Mouse (Mus musculus) midbrain, embryonic 13.5 days (tissue): ENCODE data around the gene Tmem189. TPM values are rescaled to one million over a fixed set of nuclear protein-coding genes. Genes with fewer than 3 reads are reported as not detected.

Experiments used
- ATAC-seq: fragments of 200-750 bp; cut with Nextera tagmentation; 2 replicates; pipeline ENCODE4 v1.8.0; 2017; ENCODE audit warnings: mild to moderate bottlenecking, moderate TSS enrichment, moderate library complexity
- H3K27ac ChIP-seq: fragments of 300-500 bp; sonication (generic); 2 replicates; pipeline ENCODE4 v1.5.1; 2015; ENCODE audit warnings: inconsistent platforms, mild to moderate bottlenecking, moderate library complexity
- H3K27me3 ChIP-seq: fragments of 300-500 bp; sonication (generic); 2 replicates; pipeline ENCODE4 v1.6.1; 2015; ENCODE audit warnings: mild to moderate bottlenecking, inconsistent platforms
- H3K36me3 ChIP-seq: fragments of 300-500 bp; sonication (generic); 2 replicates; pipeline ENCODE4 v1.6.1; 2015; ENCODE audit warnings: mild to moderate bottlenecking, inconsistent platforms
- H3K4me1 ChIP-seq: fragments of 300-500 bp; sonication (generic); replicated peaks from 2 replicates; pipeline ENCODE4 v1.6.1; 2015; ENCODE audit warnings: inconsistent platforms
- H3K4me2 ChIP-seq: fragments of 300-500 bp; sonication (generic); replicated peaks from 2 replicates; pipeline ENCODE4 v1.6.1; 2015; ENCODE audit warnings: moderate library complexity, mild to moderate bottlenecking, inconsistent platforms
- H3K4me3 ChIP-seq: fragments of 300-500 bp; sonication (generic); replicated peaks from 2 replicates; pipeline ENCODE4 v1.5.1; 2015; ENCODE audit warnings: mild to moderate bottlenecking, inconsistent platforms
- H3K9ac ChIP-seq: fragments of 300-500 bp; sonication (generic); replicated peaks from 2 replicates; pipeline ENCODE4 v1.6.1; 2015; ENCODE audit warnings: mild to moderate bottlenecking, inconsistent platforms
- H3K9me3 ChIP-seq: fragments of 300-500 bp; sonication (generic); 2 replicates; pipeline ENCODE4 v1.6.1; 2016; ENCODE audit warnings: mild to moderate bottlenecking, inconsistent platforms
- WGBS: fragments of 180-500 bp; shearing (Covaris S2); methylation state at CpG from one replicate; pipeline ENCODE4 v1.1.7; 2015; 5-methylcytosine and 5-hydroxymethylcytosine counted together
- polyA plus RNA-seq: library from polyadenylated mRNA; unstranded; fragments of >200 nt; fragmentation: Nextera tagmentation; extraction: Ambion mirVana; gene quantifications from 2 replicates; pipeline ENCODE4 v1.2.1, GENCODE M21; 2015

Tmem189 gene
- polyA plus RNA-seq, 1 experiment from 2014 or later = 28.0 TPM

DNA sequence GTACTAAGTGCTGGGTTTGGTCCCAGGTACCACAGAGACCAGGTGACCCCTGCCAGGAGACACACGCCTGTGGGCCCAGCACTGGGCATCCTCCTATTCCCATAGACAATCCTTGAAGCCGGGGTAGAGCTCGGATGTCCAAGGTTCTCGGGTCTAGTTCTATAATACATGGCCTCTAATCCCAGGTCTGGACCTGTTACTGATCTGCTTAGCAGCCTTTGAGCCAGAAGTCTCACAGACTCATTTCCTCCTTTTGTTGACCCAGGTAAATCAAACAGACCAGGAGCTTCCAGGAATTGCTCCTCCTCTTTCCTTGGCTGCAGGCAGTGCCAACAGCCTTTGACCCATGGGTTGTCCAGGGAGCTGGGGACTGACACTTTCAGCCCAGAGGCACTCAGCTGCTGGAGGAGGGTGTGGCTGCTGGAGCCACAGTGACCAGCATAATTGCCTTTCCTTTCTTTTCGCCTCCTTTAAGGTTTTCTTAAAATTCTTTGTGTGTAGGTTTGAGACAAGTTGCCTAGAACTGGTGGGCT is 18.5 kb downstream of the Tmem189 start:
- 88% methylated on average over 5 of the region's 5 CpGs for WGBS
- H3K27me3 ChIP-seq = no peaks in the 10 kb centered on the region

DNA sequence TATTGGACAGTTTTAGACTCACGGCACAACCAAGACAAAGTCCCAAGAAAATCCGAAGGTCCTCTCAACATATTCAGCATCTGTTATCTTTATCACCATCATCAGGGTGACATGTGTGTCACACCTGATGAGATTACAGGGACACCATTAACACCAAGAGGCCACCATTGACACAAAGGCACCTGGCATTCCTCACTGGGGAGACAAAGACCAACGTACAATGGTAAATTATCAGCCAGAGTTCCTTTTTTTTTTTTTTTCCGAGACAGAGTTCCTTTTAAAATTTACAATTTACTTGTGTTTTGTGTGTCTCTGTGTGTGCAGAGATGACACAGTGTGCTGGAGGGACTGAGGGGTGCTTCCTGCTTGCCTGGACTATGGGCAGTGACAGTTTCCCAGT is 20.2 kb downstream of the Tmem189 start:
- Histone ChIP-seq H3K4me2 (no peak overlapping the region), H3K4me1 (peaks cover 9% of the 10 kb centered on the region), H3K36me3 (no peaks in the 10 kb centered on the region), H3K9me3 (no peaks in the 10 kb centered on the region), H3K9ac (no peak overlapping the region), H3K4me3 (no peak overlapping the region), H3K27me3 (no peaks in the 10 kb centered on the region), H3K27ac (no peak overlapping the region)
- WGBS = 76% methylated on average over 4 of the region's 4 CpGs
- no peak for ATAC-seq

More for the DNA sequence above, 18.5 kb downstream of the Tmem189 start:
- Histone ChIP-seq H3K9ac (no peak overlapping the region), H3K27ac (no peak overlapping the region), H3K4me1 (peaks cover 9% of the 10 kb centered on the region), H3K36me3 (no peaks in the 10 kb centered on the region), H3K9me3 (no peaks in the 10 kb centered on the region), H3K4me3 (no peak overlapping the region), H3K4me2 (no peak overlapping the region)
- no peak for ATAC-seq

DNA sequence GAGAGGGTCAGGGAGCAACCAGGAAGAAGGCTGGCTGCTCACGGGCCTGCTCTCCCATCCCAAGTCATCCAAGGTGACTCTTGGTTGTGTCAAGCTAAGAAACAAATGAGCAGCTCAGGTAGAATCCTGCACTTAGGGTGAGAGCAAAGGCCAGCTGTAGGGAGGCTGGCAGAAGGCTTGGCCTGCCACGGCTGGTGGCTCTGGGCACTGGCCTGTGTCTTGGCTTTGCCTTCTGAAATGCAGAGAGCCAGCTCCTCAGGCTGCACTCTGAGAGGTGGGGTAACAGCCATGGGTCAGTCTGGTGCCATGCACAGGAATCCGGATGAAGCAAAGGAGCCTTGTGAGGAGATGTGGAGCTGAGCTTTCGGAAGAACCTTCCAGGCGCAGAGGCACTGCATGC is 21.2 kb downstream of the Tmem189 start:
- H3K4me2 ChIP-seq = no peak overlapping the region
- H3K27me3 ChIP-seq = peaks cover under 1% of the 10 kb centered on the region; the same call in 1 of the 2 replicates
- H3K9ac ChIP-seq = no peak overlapping the region
- no peak overlapping the region for H3K4me3 ChIP-seq
- no peaks in the 10 kb centered on the region for H3K36me3 ChIP-seq
- WGBS = 90% methylated on average over 5 of the region's 5 CpGs
- no peak overlapping the region for H3K27ac ChIP-seq
- H3K4me1 ChIP-seq = peaks cover 9% of the 10 kb centered on the region
- no peak for ATAC-seq
- no peaks in the 10 kb centered on the region for H3K9me3 ChIP-seq

DNA sequence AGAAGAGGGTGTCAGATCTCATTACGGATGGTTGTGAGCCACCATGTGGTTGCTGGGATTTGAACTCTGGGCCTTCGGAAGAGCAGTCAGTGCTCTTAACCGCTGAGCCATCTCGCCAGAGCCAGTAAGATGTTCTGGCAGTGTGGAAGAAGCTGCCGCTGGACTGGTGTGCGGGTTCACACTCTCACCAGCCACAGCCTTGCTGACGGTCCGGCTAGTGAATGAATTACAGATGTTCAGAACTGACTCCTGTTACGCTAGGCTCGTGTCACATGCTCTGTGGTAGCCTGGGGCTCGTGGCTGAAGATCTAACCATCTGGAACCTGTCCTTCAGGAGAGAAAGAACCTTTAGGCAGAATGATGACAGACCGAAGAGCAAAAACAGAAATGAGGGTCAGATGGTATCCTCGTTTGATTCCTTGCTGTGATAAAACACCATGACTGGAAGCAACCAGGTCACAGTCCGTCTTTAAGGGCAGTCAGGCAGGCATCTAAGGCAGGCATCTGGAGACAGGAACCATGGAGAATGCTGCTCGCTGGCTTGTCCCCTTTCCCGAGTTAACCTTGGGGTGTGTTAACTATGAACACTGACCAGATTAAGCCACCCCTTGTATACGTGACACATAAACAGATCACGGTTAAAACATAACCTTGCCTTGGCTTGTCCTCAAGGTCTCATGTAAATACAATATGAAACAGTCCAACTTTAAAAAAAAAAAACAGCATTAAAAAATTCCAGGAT is 23.5 kb downstream of the Tmem189 start:
- H3K4me3 ChIP-seq = no peak overlapping the region
- WGBS = 85% methylated on average over 18 of the region's 18 CpGs
- ATAC-seq = no peak
- peaks cover 5% of the 10 kb centered on the region for H3K4me1 ChIP-seq
- no peaks in the 10 kb centered on the region for H3K9me3 ChIP-seq
- H3K4me2 ChIP-seq = no peak overlapping the region
- no peak overlapping the region for H3K9ac ChIP-seq
- H3K27ac ChIP-seq = no peak overlapping the region
- no peaks in the 10 kb centered on the region for H3K36me3 ChIP-seq
- H3K27me3 ChIP-seq = peaks cover 13% of the 10 kb centered on the region

DNA sequence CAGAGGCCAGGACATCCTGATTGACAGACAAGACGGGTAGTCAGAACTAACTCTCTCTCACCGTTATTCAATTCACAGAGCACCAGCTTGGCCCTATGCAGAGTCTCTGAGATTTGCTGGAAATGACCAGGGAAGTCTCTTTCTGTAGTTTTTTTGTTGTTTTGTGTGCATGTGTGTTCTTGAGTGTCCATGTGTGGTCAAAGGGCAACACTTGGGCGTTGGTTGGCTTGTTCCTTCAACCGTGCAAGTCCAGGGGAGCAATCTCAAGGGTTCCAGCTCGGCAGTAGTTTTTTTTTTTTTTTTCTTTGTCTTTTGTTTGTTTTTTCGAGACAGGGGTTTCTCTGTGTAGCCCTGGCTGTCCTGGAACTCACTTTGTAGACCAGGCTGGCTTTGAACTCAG is 26.9 kb downstream of the Tmem189 start:
- no peak for ATAC-seq

DNA sequence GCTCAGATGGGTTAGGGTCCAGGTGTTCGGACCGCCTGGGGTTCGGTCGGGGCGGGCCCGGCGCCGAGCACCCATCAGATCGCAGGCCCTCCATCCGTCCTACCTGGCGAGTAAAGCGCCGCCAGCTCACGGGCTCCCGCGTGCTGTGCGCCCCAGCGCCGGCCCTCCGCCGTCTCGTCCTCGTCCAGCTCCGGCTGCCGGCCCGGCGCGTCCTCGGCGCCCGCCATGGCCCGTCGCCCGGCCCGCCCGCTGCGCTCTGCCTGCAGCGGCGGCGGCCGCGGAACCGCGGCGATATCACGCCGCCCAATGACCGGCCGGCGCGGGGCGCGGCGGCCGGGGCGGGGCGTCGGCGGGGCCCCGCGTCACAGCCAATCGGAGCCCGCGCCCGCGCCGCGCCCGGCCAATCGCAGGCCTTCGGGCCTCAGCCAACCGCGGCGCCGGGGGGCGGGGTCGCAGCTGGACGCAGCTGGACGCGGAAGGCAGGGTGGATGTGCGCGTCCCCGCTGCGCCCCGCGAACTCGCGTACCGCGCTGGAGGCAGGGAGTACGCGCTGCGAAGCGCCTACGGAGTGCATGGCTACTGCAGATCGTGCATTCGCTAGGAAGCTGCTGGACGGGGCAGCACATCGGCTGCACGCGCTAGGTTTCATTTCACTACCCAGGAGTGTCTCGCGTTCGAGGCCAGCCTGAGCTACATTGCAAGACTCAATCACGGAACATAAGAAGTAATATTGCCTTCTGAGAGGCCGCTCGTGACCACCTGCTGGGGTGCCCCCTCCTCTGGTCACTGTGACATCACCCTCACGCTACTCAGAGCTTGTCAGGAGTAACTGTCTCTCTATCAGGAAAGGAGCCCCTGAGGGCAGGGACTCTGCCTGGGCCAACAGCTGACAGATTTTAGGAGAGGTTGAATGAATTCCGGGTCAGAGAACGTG is 28.1 kb downstream of the Tmem189 start, which contains the start of gene Gm20431:
Gene Gm20431, minus strand, starts transcription at position 227 of the 934 bp plus-strand sequence.
- H3K36me3 ChIP-seq = peaks cover 4% of the 10 kb centered on the region; the same call in 1 of the 2 replicates
- under 1% methylated on average over 104 of the region's 110 CpGs for WGBS
- peak within 1 kb of the TSS; percentile 94 for H3K4me2 ChIP-seq
- peaks cover 29% of the 10 kb centered on the region for H3K4me1 ChIP-seq
- peaks cover 13% of the 10 kb centered on the region for H3K27me3 ChIP-seq
- ATAC-seq = peak; percentile 95
- no peaks in the 10 kb centered on the region for H3K9me3 ChIP-seq
- peak within 1 kb of the TSS; percentile 84 for H3K9ac ChIP-seq
- peak within 1 kb of the TSS; percentile 74 for H3K4me3 ChIP-seq
- peak within 1 kb of the TSS; percentile 64 for H3K27ac ChIP-seq

More for the DNA sequence above, 26.9 kb downstream of the Tmem189 start:
- H3K9ac ChIP-seq = no peak overlapping the region
- H3K4me1 ChIP-seq = peaks cover 24% of the 10 kb centered on the region
- WGBS = 50% methylated on average over 6 of the region's 6 CpGs
- no peak overlapping the region for H3K4me2 ChIP-seq
- no peak overlapping the region for H3K4me3 ChIP-seq
- no peaks in the 10 kb centered on the region for H3K36me3 ChIP-seq
- H3K27me3 ChIP-seq = peaks cover 13% of the 10 kb centered on the region
- H3K27ac ChIP-seq = no peak overlapping the region
- no peaks in the 10 kb centered on the region for H3K9me3 ChIP-seq

DNA sequence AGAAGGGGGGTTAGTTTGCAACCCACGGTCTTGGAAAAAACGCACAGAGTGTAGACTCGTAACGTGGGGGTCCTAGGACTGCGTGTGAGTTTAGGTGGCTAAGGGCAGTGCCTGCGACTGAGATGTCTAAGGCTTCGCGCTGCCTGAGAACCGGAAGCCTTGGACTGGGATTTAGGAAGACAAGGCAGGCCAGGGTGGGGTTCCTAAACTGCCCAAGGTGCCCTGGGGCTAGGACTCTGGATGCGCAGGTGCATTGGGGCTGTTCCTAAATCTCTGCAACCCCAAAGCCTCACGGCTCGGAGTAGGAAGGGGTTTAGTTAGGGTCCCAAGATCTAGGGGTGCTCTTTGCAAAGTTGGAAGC is 29.0 kb downstream of the Tmem189 start:
- Histone ChIP-seq H3K4me2 (peak overlapping the region; percentile 94), H3K9me3 (no peaks in the 10 kb centered on the region), H3K4me1 (peaks cover 30% of the 10 kb centered on the region), H3K4me3 (peak overlapping the region; percentile 74), H3K27me3 (peaks cover 13% of the 10 kb centered on the region), H3K27ac (0 out of 2 replicates have a peak overlapping the region, but pooled peaks have one; percentile 35), H3K9ac (peak overlapping the region; percentile 84), H3K36me3 (peaks cover 5% of the 10 kb centered on the region; the same call in 1 of the 2 replicates)
- WGBS = 2% methylated on average over 12 of the region's 12 CpGs
- ATAC-seq = peak; percentile 13

DNA sequence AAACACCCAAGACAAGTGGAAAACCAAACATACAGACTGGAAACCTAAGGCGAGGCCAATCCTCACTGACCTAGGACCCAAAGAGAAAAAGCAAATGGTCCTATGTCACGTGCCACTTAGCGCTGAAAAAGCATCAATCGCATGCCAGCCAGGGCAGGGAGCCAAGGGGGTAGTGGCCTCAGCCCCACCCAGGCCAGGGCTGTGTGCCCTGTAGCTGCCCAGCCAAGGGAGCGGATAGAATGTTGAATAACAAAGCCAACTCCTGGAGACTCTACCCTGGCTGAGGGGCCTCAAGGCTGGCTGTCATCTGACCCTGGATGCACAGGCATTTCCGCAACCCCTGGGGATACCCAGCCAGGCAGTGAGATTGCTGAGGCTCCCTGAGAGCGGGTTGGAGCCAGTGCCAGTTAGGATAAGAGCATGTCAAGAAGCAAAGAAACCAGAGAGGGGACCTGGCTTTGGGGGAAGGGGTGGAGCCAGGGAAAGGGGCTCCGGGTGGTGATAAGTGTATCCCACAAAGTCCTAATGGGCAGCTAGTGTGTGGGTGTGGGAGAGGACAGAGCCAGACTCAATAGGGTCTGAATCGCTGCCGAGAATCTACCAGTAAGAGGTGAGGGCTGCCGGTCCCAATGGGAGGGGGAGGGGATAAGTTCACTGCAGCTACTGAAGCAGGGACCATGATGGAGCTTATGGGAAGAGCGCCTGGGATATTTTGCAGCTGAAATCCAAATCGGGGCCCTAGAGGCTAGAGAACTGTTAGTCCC is 29.6 kb downstream of the Tmem189 start:
- Histone ChIP-seq H3K36me3 (peaks cover 5% of the 10 kb centered on the region; the same call in 1 of the 2 replicates), H3K9me3 (no peaks in the 10 kb centered on the region), H3K9ac (peak overlapping the region; percentile 84), H3K4me3 (peak overlapping the region; percentile 74), H3K27me3 (peaks cover 13% of the 10 kb centered on the region), H3K4me1 (peaks cover 30% of the 10 kb centered on the region), H3K4me2 (peak overlapping the region; percentile 94), H3K27ac (0 out of 2 replicates have a peak overlapping the region, but pooled peaks have one; percentile 35)
- 26% methylated on average over 13 of the region's 13 CpGs for WGBS
- ATAC-seq = 0 out of 2 replicates have a peak, but pooled peaks have one; percentile 10

DNA sequence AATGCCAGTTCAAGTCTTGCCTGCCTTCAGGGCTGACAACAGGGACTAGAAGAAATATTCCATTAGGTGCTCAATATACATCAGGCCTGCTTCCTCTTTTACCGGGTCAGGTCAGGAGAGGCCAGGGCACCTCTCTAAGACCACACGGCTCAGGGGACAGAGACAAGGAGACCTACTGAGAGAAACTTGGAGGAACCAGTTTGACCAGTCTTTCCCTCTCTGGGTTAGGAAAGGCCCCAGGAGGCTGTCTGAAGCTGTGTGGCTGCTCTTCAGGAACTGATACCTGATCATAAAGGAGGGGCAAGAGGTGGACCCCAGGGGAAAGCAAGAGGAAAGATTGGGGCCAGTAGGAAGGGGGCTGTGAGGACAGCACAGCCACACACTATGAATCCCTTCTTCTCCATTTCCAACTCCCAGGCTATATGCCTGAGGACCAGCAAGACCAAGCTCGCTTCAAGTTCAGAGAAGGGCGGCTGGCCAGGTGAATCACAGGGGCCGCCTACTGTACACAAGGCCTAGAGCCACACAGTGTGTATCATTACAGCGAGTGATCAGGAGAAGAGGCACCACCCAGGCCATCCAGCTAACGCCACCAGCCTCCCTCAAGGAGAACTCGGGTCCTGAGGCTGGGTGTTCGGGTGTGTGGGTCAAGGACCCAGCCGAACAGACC is 30.3 kb downstream of the Tmem189 start:
- no peak overlapping the region for H3K27ac ChIP-seq
- peak overlapping the region; percentile 84 for H3K9ac ChIP-seq
- H3K36me3 ChIP-seq = peaks cover 9% of the 10 kb centered on the region
- no peak for ATAC-seq
- no peaks in the 10 kb centered on the region for H3K9me3 ChIP-seq
- peaks cover 13% of the 10 kb centered on the region for H3K27me3 ChIP-seq
- peaks cover 30% of the 10 kb centered on the region for H3K4me1 ChIP-seq
- WGBS = 81% methylated on average over 10 of the region's 10 CpGs
- H3K4me3 ChIP-seq = peak overlapping the region; percentile 74; the same call in 1 of the 2 replicates
- peak overlapping the region; percentile 94 for H3K4me2 ChIP-seq

DNA sequence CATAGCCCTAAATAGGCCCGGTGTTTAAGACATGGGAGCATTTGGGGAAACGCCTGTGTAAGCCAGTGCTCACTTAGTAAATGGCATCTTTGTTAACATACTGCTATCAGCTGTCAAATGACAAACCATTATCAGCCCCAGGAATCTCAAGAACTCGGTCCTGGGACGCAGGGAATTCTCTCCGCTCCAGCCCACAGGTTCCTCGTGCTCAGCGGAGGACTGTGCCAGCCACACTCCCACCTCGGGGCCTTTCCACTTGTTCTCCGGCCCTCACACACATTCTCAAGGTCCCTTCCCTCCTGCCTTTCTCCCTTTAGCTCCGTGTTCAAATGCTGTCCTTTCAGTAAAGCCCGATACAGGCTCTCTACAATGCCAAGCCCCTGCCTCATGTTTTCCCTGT is 30.9 kb downstream of the Tmem189 start:
- no peak overlapping the region for H3K4me3 ChIP-seq
- peaks cover 13% of the 10 kb centered on the region for H3K27me3 ChIP-seq
- no peaks in the 10 kb centered on the region for H3K9me3 ChIP-seq
- WGBS = 86% methylated on average over 11 of the region's 11 CpGs
- no peak for ATAC-seq
- no peak overlapping the region for H3K27ac ChIP-seq
- peaks cover 30% of the 10 kb centered on the region for H3K4me1 ChIP-seq
- peaks cover 15% of the 10 kb centered on the region for H3K36me3 ChIP-seq
- H3K9ac ChIP-seq = no peak overlapping the region
- 0 out of 2 replicates have a peak overlapping the region, but pooled peaks have one; percentile 94 for H3K4me2 ChIP-seq

DNA sequence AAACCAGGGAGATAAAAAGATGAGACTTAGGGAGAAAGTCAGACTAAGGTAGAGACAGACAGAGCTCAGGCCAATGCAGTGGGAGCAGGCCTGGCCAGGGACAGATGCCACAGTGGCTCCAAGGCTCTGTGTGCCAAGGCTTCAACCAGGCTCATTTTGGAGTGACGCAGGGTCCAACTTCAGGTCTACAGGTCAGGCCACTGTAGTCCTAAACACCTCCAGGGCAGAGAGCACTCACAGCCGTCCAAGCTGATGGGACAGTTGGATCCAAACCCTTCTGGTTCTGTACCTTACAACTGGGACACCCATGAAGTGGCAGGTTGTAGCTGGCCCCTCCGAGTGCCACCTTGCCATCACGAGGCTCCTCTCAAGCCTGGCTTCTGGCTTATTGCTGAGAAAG is 31.6 kb downstream of the Tmem189 start:
- Histone ChIP-seq H3K4me2 (no peak overlapping the region), H3K27ac (no peak overlapping the region), H3K4me3 (no peak overlapping the region), H3K27me3 (peaks cover 9% of the 10 kb centered on the region), H3K4me1 (peaks cover 30% of the 10 kb centered on the region), H3K9ac (no peak overlapping the region), H3K36me3 (peaks cover 22% of the 10 kb centered on the region), H3K9me3 (no peaks in the 10 kb centered on the region)
- 95% methylated on average over 4 of the region's 4 CpGs for WGBS
- ATAC-seq = no peak
